Mouse (Mus musculus): ENCODE data around the gene Rgma. TPM values are rescaled to one million over a fixed set of nuclear protein-coding genes. Genes with fewer than 3 reads are reported as not detected.

Rgma gene
- total and polyA plus RNA-seq, 3 experiments = 27.4 to 83.7 (median 54.6) TPM

- no peak for DNase-seq
- Histone ChIP-seq H3K36me3 (ENCODE audit: control insufficient read depth, insufficient read depth, low read length) (peaks cover 8% of the 10 kb centered on the region), H3K79me2 (replicated peaks; ENCODE audit: control insufficient read depth, insufficient read depth, low read length) (no peaks in the 10 kb centered on the region), H3K27ac (no peak overlapping the region), H3K27me3 (ENCODE audit: control insufficient read depth, insufficient read depth, low read length) (no peaks in the 10 kb centered on the region), H3K4me1 (ENCODE audit: control insufficient read depth, insufficient read depth, low read length) (no peaks in the 10 kb centered on the region), H3K4me3 (no peak overlapping the region), H3K9ac (ENCODE audit: low read depth, low read length) (no peak overlapping the region)
- TF ChIP-seq POLR2A (IDR thresholded peaks at IDR 0.05; ENCODE audit: insufficient read depth, low read depth, low read length) (no peak), EP300 (IDR thresholded peaks at IDR 0.05; ENCODE audit: insufficient read depth, low read depth, low read length) (no peak), CTCF (IDR thresholded peaks at IDR 0.05) (no peak)
- WGBS = 89% methylated on average over 4 of the region's 4 CpGs
- intact Hi-C loops (cut with DNase I) = no loop called here
These were observed 66.9 kb downstream of the Rgma start for GRCm38 (mm10) chr7:73442246-73442645.

GRCm38 (mm10) chr7:73451594-73451993 lies 76.3 kb downstream of the Rgma start:
- no peaks in the 10 kb centered on the region for H3K27me3 ChIP-seq (ENCODE audit: control insufficient read depth, insufficient read depth, low read length)
- WGBS = 90% methylated on average over 4 of the region's 4 CpGs
- TF ChIP-seq CTCF (IDR thresholded peaks at IDR 0.05) (no peak), POLR2A (IDR thresholded peaks at IDR 0.05; ENCODE audit: insufficient read depth, low read depth, low read length) (no peak)
- intact Hi-C loops (cut with DNase I) = no loop called here
- H3K27ac ChIP-seq = no peak overlapping the region
- H3K4me1 ChIP-seq (ENCODE audit: control insufficient read depth, insufficient read depth, low read length) = no peaks in the 10 kb centered on the region
- DNase-seq = no peak
- H3K79me2 ChIP-seq (replicated peaks; ENCODE audit: control insufficient read depth, insufficient read depth, low read length) = no peaks in the 10 kb centered on the region; the same call in 1 of the 2 replicates
- peaks cover 25% of the 10 kb centered on the region for H3K36me3 ChIP-seq (ENCODE audit: control insufficient read depth, insufficient read depth, low read length)
- H3K9ac ChIP-seq (ENCODE audit: low read depth, low read length) = no peak overlapping the region
- H3K4me3 ChIP-seq = no peak overlapping the region

- TF ChIP-seq POLR2A (IDR thresholded peaks at IDR 0.05; ENCODE audit: insufficient read depth, low read depth, low read length) (no peak), EP300 (IDR thresholded peaks at IDR 0.05; ENCODE audit: insufficient read depth, low read depth, low read length) (no peak), CTCF (IDR thresholded peaks at IDR 0.05) (no peak)
- no peak for DNase-seq
- intact Hi-C loops (cut with DNase I) = no loop called here
- Histone ChIP-seq H3K27me3 (ENCODE audit: control insufficient read depth, insufficient read depth, low read length) (no peaks in the 10 kb centered on the region), H3K79me2 (replicated peaks; ENCODE audit: control insufficient read depth, insufficient read depth, low read length) (no peaks in the 10 kb centered on the region; the same call in 1 of the 2 replicates), H3K9ac (ENCODE audit: low read depth, low read length) (no peak overlapping the region), H3K4me3 (no peak overlapping the region), H3K27ac (no peak overlapping the region), H3K4me1 (ENCODE audit: control insufficient read depth, insufficient read depth, low read length) (no peaks in the 10 kb centered on the region), H3K36me3 (ENCODE audit: control insufficient read depth, insufficient read depth, low read length) (peaks cover 25% of the 10 kb centered on the region)
- WGBS = 71% methylated on average over 3 of the region's 3 CpGs
These were observed 77.0 kb downstream of the Rgma start for GRCm38 (mm10) chr7:73452187-73452808.

GRCm38 (mm10) chr7:73454113-73454512 lies 78.8 kb downstream of the Rgma start:
- Histone ChIP-seq H3K9ac (ENCODE audit: low read depth, low read length) (no peak overlapping the region), H3K4me1 (ENCODE audit: control insufficient read depth, insufficient read depth, low read length) (no peaks in the 10 kb centered on the region), H3K27ac (no peak overlapping the region), H3K79me2 (replicated peaks; ENCODE audit: control insufficient read depth, insufficient read depth, low read length) (no peaks in the 10 kb centered on the region; the same call in 1 of the 2 replicates), H3K36me3 (ENCODE audit: control insufficient read depth, insufficient read depth, low read length) (peaks cover 29% of the 10 kb centered on the region), H3K4me3 (no peak overlapping the region), H3K27me3 (ENCODE audit: control insufficient read depth, insufficient read depth, low read length) (no peaks in the 10 kb centered on the region)
- intact Hi-C loops (cut with DNase I) = no loop called here
- WGBS = 86% methylated on average over 12 of the region's 12 CpGs
- no peak for TF ChIP-seq EP300 (IDR thresholded peaks at IDR 0.05; ENCODE audit: insufficient read depth, low read depth, low read length)
- TF ChIP-seq CTCF (IDR thresholded peaks at IDR 0.05) = no peak
- TF ChIP-seq POLR2A (IDR thresholded peaks at IDR 0.05; ENCODE audit: insufficient read depth, low read depth, low read length) = no peak
- no peak for DNase-seq

- H3K36me3 ChIP-seq (ENCODE audit: control insufficient read depth, insufficient read depth, low read length) = peaks cover 28% of the 10 kb centered on the region
These were observed 88.2 kb downstream of the Rgma start for GRCm38 (mm10) chr7:73463546-73463945.

GRCm38 (mm10) chr7:73467741-73468140 lies 92.4 kb downstream of the Rgma start:
- TF ChIP-seq CTCF (IDR thresholded peaks at IDR 0.05) = no peak
- H3K9ac ChIP-seq (ENCODE audit: low read depth, low read length) = no peak overlapping the region
- no peak overlapping the region for H3K4me3 ChIP-seq
- H3K27me3 ChIP-seq (ENCODE audit: control insufficient read depth, insufficient read depth, low read length) = no peaks in the 10 kb centered on the region
- intact Hi-C loops (cut with DNase I) = no loop called here
- 0 out of 2 replicates have a peak, but pooled peaks cover 2% of the 10 kb centered on the region for H3K79me2 ChIP-seq (replicated peaks; ENCODE audit: control insufficient read depth, insufficient read depth, low read length)
- no peak overlapping the region for H3K27ac ChIP-seq
- WGBS = 91% methylated on average over 3 of the region's 3 CpGs
- peaks cover 29% of the 10 kb centered on the region for H3K36me3 ChIP-seq (ENCODE audit: control insufficient read depth, insufficient read depth, low read length)
- DNase-seq = no peak
- no peaks in the 10 kb centered on the region for H3K4me1 ChIP-seq (ENCODE audit: control insufficient read depth, insufficient read depth, low read length)

More at GRCm38 (mm10) chr7:73463546-73463945, 88.2 kb downstream of the Rgma start:
- Histone ChIP-seq H3K4me1 (ENCODE audit: control insufficient read depth, insufficient read depth, low read length) (no peaks in the 10 kb centered on the region), H3K4me3 (no peak overlapping the region), H3K27ac (no peak overlapping the region), H3K27me3 (ENCODE audit: control insufficient read depth, insufficient read depth, low read length) (no peaks in the 10 kb centered on the region), H3K79me2 (replicated peaks; ENCODE audit: control insufficient read depth, insufficient read depth, low read length) (peaks cover 2% of the 10 kb centered on the region; the same call in 1 of the 2 replicates), H3K9ac (ENCODE audit: low read depth, low read length) (no peak overlapping the region)
- TF ChIP-seq CTCF (IDR thresholded peaks at IDR 0.05) = no peak
- TF ChIP-seq POLR2A (IDR thresholded peaks at IDR 0.05; ENCODE audit: insufficient read depth, low read depth, low read length) = no peak
- no peak for TF ChIP-seq EP300 (IDR thresholded peaks at IDR 0.05; ENCODE audit: insufficient read depth, low read depth, low read length)
- DNase-seq = no peak
- 66% methylated on average over 2 of the region's 2 CpGs for WGBS
- intact Hi-C loops (cut with DNase I) = loop anchor here (5.0 kb wide), 1 partner anchor 44 kb away; no protein-coding TSS in a partner anchor

Other genes starting within 250 kb of the Rgma start
- 10 to 100 TPM; 38.1 to 43.3 TPM for gene Chd2, start 166.3 kb downstream of the Rgma start, total RNA-seq (2021)
- 32.9 and 38.0 TPM in 2 replicates for gene Chd2, start 166.3 kb downstream of the Rgma start, polyA plus RNA-seq (2012; rRNA removed)